Mouse (Mus musculus) embryonic fibroblast, embryonic 13.5 days (primary cell): ENCODE results near the gene Mss51.

Source experiments
- CTCF ChIP-seq: IDR thresholded peaks from 2 replicates; pipeline ENCODE4 v1.5.1; 2011; ENCODE audit warnings: mild to moderate bottlenecking, control low read depth, low read length, moderate library complexity, borderline replicate concordance; ENCODE audit not compliant: insufficient read depth
- POLR2A ChIP-seq: IDR thresholded peaks from 2 replicates; pipeline ENCODE4 v1.6.1; 2011; ENCODE audit warnings: low read depth, mild to moderate bottlenecking, control low read depth, low read length, moderate library complexity

DNA sequence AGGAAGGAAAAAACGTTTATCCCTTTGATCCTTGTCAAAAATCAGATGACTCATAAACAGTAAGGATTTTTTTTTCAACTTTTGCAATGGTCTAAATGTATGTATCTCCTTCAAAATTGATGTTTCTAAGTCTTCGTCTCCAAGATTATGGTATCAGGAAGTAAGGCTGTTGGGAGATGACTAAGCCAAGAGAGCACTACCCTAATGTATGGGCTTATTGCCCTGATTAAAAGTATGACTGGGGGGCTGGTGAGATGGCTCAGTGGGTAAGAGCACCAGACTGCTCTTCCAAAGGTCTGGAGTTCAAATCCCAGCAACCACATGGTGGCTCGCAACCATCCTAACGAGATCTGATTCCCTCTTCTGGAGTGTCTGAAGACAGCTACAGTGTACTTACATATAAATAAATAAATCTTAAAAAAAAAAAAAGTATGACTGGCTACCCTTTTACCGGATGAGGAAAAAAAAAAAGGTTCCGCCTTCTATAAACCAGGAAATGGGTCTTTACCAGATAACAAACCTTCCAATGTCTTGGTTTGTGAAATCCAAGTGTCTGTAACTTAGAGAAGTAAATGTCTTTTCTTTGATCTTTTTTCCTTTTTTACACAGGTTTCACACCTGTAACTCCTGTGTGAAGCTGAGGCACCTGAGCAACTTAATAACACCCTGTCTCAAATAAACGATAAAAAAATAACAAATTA, 14.5 kb downstream of the Mss51 start:
- no peak for TF ChIP-seq CTCF
- TF ChIP-seq POLR2A: no peak
